Mouse (Mus musculus) hindbrain, embryonic 16.5 days (tissue): ENCODE measurements around the gene Gm42906. TPM values are rescaled to one million over a fixed set of nuclear protein-coding genes. Genes with fewer than 3 reads are reported as not detected.

Source experiments
- ATAC-seq: fragments of 200-750 bp; cut with Nextera tagmentation; 2 replicates; pipeline ENCODE4 v1.8.0; 2017; ENCODE audit warnings: moderate TSS enrichment, moderate library complexity
- H3K27ac ChIP-seq: fragments of 300-500 bp; sonication (generic); 2 replicates; pipeline ENCODE4 v1.5.1; 2014; ENCODE audit warnings: low read depth, mild to moderate bottlenecking, control low read depth, low read length, moderate library complexity
- H3K27me3 ChIP-seq: fragments of 300-500 bp; sonication (generic); replicated peaks from 2 replicates; pipeline ENCODE4 v1.6.1; 2014; ENCODE audit warnings: low read length; ENCODE audit not compliant: control insufficient read depth, insufficient read depth
- H3K36me3 ChIP-seq: fragments of 300-500 bp; sonication (generic); 2 replicates; pipeline ENCODE4 v1.6.1; 2014; ENCODE audit warnings: mild to moderate bottlenecking, low read length, moderate library complexity, mixed read lengths; ENCODE audit not compliant: control insufficient read depth, insufficient read depth
- H3K4me1 ChIP-seq: fragments of 300-500 bp; sonication (generic); 2 replicates; pipeline ENCODE4 v1.6.1; 2014; ENCODE audit warnings: low read depth, low read length; ENCODE audit not compliant: control insufficient read depth, insufficient read depth
- H3K4me2 ChIP-seq: fragments of 300-500 bp; sonication (generic); 2 replicates; pipeline ENCODE4 v1.6.1; 2014; ENCODE audit warnings: mild to moderate bottlenecking, low read length, control low read depth, moderate library complexity
- H3K4me3 ChIP-seq: fragments of 300-500 bp; sonication (generic); 2 replicates; pipeline ENCODE4 v1.5.1; 2014; ENCODE audit warnings: mild to moderate bottlenecking, low read length, control low read depth, moderate library complexity
- H3K9ac ChIP-seq: fragments of 300-500 bp; sonication (generic); 2 replicates; pipeline ENCODE4 v1.6.1; 2014; ENCODE audit warnings: low read depth, mild to moderate bottlenecking, control low read depth, low read length, moderate library complexity
- H3K9me3 ChIP-seq: fragments of 300-500 bp; sonication (generic); 2 replicates; pipeline ENCODE4 v1.6.1; 2014; ENCODE audit warnings: mild to moderate bottlenecking, low read length, moderate library complexity; ENCODE audit not compliant: control insufficient read depth
- WGBS: fragments of 180-500 bp; shearing (Covaris S2); extraction: QIAGEN DNeasy Blood & Tissue Kit; methylation state at CpG from one replicate; pipeline ENCODE4 v1.1.7; 2014; 5-methylcytosine and 5-hydroxymethylcytosine counted together
- polyA plus RNA-seq: library from polyadenylated mRNA; unstranded; fragments of >200 nt; fragmentation: Nextera tagmentation; extraction: Ambion mirVana; gene quantifications from 2 replicates; pipeline ENCODE4 v1.2.1, GENCODE M21; 2015

Gene Gm42906
- polyA plus RNA-seq, 1 experiment from 2014 or later, result not detected

DNA sequence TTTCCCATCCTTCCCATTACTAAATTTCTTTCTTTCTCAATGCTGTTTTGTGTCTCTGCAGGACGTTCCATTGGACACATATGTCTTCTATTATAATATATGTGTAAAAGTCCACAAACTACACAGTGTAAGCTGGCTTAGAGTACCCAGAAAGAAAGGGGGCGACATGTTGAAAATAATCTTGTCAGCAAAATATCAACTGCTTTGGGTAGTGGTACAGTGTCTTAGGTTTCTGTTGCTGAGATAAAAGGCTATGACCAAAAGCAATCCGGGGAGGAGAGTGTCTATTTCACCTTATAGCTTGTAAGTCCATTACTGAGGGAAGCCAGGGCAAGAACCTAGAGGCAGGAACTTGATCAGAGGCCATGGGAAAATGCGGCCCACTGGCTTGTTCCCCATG lies 293.8 kb downstream of the Gm42906 start:
- no peak for ATAC-seq
- 96% methylated on average over 4 of the region's 4 CpGs for WGBS

GRCm38 (mm10) chr5:151133744-151134143 lies 294.2 kb downstream of the Gm42906 start:
- Histone ChIP-seq H3K27ac (no peak overlapping the region), H3K9me3 (no peaks in the 10 kb centered on the region; the same call in 1 of the 2 replicates), H3K4me2 (no peak overlapping the region), H3K36me3 (no peaks in the 10 kb centered on the region), H3K27me3 (no peaks in the 10 kb centered on the region), H3K4me1 (no peaks in the 10 kb centered on the region), H3K9ac (no peak overlapping the region), H3K4me3 (no peak overlapping the region)
- WGBS, result 92% methylated on average over 14 of the region's 14 CpGs
- ATAC-seq, result no peak

More for the DNA sequence above, 293.8 kb downstream of the Gm42906 start:
- no peak overlapping the region for H3K9ac ChIP-seq
- H3K27ac ChIP-seq, result no peak overlapping the region
- no peak overlapping the region for H3K4me3 ChIP-seq
- H3K9me3 ChIP-seq, result no peaks in the 10 kb centered on the region; the same call in 1 of the 2 replicates
- no peak overlapping the region for H3K4me2 ChIP-seq
- H3K4me1 ChIP-seq, result no peaks in the 10 kb centered on the region
- H3K27me3 ChIP-seq, result no peaks in the 10 kb centered on the region
- H3K36me3 ChIP-seq, result no peaks in the 10 kb centered on the region

DNA sequence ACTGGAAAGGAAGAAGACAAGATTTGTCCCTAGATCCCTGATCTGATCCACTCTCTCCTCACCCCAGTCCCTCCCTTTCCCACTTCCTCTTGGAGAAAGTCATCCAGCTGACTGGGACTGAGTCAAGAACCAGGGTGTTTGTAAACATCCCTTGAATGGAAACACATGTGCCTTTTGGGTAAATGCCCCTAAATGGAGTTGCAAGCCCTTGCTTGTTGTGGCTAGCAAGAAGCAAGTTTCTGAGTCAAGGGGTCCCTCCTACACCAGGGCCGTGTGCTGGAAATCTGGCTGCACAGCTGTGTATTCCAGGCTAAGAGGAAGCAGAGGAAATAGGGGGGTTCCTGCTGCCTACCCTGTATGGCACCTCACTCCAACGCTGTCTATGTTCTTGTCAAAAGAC lies 298.2 kb downstream of the Gm42906 start:
- Histone ChIP-seq H3K9me3 (no peaks in the 10 kb centered on the region), H3K4me1 (no peaks in the 10 kb centered on the region), H3K4me3 (no peak overlapping the region), H3K9ac (no peak overlapping the region), H3K36me3 (no peaks in the 10 kb centered on the region), H3K4me2 (no peak overlapping the region), H3K27ac (no peak overlapping the region), H3K27me3 (no peaks in the 10 kb centered on the region)
- 78% methylated on average over 2 of the region's 2 CpGs for WGBS
- ATAC-seq, result no peak

DNA sequence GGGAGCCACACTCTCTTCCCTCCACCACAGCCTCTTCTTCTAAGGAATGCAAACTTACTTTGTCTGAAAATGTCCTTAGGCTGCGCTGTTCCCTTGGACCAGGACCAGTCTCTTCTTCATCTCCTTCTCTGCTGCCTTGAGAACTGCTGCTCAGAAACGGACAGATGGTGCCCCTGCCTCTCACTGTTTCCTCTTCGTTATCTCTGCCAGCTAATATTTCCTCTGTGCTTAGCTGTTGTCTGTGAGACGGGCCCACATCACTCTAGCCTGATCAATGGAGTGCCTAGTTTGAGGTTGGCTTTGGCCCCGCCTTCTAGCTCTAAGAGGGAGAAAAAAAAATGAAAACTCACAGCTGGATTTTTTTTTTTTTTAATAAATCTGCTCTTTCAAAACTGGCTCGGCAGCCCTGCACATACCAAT lies 300.7 kb downstream of the Gm42906 start:
- no peaks in the 10 kb centered on the region for H3K4me1 ChIP-seq
- no peak overlapping the region for H3K27ac ChIP-seq
- no peaks in the 10 kb centered on the region for H3K9me3 ChIP-seq
- 0 out of 2 replicates have a peak overlapping the region, but pooled peaks have one; percentile 4 for H3K4me2 ChIP-seq
- H3K36me3 ChIP-seq, result no peaks in the 10 kb centered on the region
- ATAC-seq, result peak; percentile 67; the same call in 1 of the 2 replicates
- no peaks in the 10 kb centered on the region for H3K27me3 ChIP-seq
- 49% methylated on average over 6 of the region's 6 CpGs for WGBS
- no peak overlapping the region for H3K4me3 ChIP-seq
- no peak overlapping the region for H3K9ac ChIP-seq

DNA sequence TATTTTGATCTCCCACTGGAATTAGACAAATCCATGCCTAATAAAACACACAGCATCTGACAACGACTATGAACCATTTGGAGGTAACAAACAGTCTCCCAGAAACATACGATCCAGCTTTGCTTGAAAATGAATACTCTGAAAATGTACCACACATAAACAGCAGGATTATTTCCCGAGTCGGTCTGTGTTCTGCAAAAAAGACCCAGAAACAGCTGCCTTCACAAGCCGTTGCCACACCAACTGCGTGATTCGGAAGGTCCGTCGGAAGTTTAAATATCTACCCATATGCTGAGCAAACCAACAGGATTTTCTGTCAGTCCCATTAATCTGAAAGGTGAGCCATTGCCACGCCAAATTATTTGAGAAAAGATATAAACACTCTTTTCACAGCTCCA lies 301.4 kb downstream of the Gm42906 start:
- WGBS, result 63% methylated on average over 10 of the region's 10 CpGs
- no peak for ATAC-seq
- no peak overlapping the region for H3K9ac ChIP-seq
- H3K4me1 ChIP-seq, result no peaks in the 10 kb centered on the region
- no peak overlapping the region for H3K27ac ChIP-seq
- H3K27me3 ChIP-seq, result no peaks in the 10 kb centered on the region
- H3K9me3 ChIP-seq, result no peaks in the 10 kb centered on the region
- H3K36me3 ChIP-seq, result no peaks in the 10 kb centered on the region
- H3K4me3 ChIP-seq, result no peak overlapping the region
- H3K4me2 ChIP-seq, result no peak overlapping the region

- ATAC-seq, result no peak
- Histone ChIP-seq H3K27me3 (no peaks in the 10 kb centered on the region), H3K4me1 (no peaks in the 10 kb centered on the region), H3K4me2 (peak overlapping the region; percentile 24), H3K27ac (no peak overlapping the region), H3K9ac (no peak overlapping the region), H3K4me3 (no peak overlapping the region), H3K9me3 (no peaks in the 10 kb centered on the region), H3K36me3 (no peaks in the 10 kb centered on the region)
- 35% methylated on average over 6 of the region's 6 CpGs for WGBS
Observed at GRCm38 (mm10) chr5:151125985-151126607, 301.9 kb downstream of the Gm42906 start.

DNA sequence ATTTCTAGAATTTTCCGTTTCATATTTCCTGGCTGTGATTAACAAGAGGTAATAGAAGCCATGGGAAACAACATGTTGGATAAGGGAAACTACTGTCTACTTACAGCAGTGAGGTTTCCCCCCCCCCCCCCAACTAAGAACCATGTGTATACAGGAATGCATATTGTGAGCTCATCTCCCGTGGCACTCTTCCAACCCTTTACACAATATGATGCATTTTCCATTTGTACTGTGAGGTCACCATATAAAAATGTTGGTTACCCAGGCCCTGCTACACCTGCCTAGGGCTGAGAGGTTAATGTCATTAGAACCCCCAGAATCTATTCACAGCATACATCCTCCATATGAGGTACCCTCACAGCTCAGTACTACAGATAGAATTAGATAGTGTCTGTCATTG lies 310.1 kb downstream of the Gm42906 start:
- ATAC-seq, result no peak
- Histone ChIP-seq H3K9ac (no peak overlapping the region), H3K4me1 (no peaks in the 10 kb centered on the region), H3K9me3 (no peaks in the 10 kb centered on the region), H3K4me2 (no peak overlapping the region), H3K27ac (no peak overlapping the region), H3K4me3 (no peak overlapping the region), H3K27me3 (no peaks in the 10 kb centered on the region), H3K36me3 (no peaks in the 10 kb centered on the region)
- WGBS, result 86% methylated on average over 2 of the region's 2 CpGs

- Histone ChIP-seq H3K36me3 (no peaks in the 10 kb centered on the region), H3K4me2 (no peak overlapping the region), H3K27ac (no peak overlapping the region), H3K4me1 (no peaks in the 10 kb centered on the region), H3K9ac (no peak overlapping the region), H3K27me3 (no peaks in the 10 kb centered on the region), H3K4me3 (no peak overlapping the region), H3K9me3 (no peaks in the 10 kb centered on the region)
- ATAC-seq, result no peak
- 90% methylated on average over 5 of the region's 5 CpGs for WGBS
Observed at GRCm38 (mm10) chr5:151116192-151116887, 311.6 kb downstream of the Gm42906 start.

DNA sequence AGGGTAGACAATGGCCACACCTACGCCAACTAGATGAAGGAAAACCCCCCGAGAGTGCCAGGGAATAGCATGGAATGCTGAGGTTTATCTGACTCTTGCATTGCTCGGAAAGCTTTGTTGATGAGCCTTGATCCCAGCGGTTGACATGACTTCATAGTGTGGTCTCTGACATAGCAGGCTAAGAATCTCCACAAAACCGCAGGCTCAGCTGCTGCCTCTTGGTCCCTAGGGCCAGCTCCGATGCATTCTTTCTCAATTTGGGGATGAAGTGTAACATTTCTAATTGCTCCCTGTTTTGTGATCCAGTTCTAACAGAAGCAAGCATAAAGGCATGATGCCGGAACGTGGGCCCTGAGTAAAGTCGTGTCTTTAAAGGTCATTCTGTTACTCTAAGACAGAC lies 315.2 kb downstream of the Gm42906 start:
- H3K36me3 ChIP-seq, result no peaks in the 10 kb centered on the region
- H3K4me2 ChIP-seq, result no peak overlapping the region
- no peaks in the 10 kb centered on the region for H3K4me1 ChIP-seq
- H3K27me3 ChIP-seq, result no peaks in the 10 kb centered on the region
- no peak overlapping the region for H3K9ac ChIP-seq
- WGBS, result 82% methylated on average over 9 of the region's 9 CpGs
- no peak overlapping the region for H3K4me3 ChIP-seq
- no peaks in the 10 kb centered on the region for H3K9me3 ChIP-seq
- H3K27ac ChIP-seq, result no peak overlapping the region
- no peak for ATAC-seq
